Mouse (Mus musculus): ENCODE measurements around the gene Gm48552. TPM values are rescaled to one million over a fixed set of nuclear protein-coding genes. Genes with fewer than 3 reads are reported as not detected.

Gene Gm48552
- total and polyA plus RNA-seq, 2 experiments from 2014 or later: 4.0 to 7.5 TPM

- Histone ChIP-seq H3K27me3 (ENCODE audit: insufficient read depth, low read length) (no peaks in the 10 kb centered on the region), H3K4me1 (ENCODE audit: insufficient read depth, low read length) (peaks cover 31% of the 10 kb centered on the region), H3K9ac (replicated peaks; ENCODE audit: low read length) (no peak overlapping the region), H3K36me3 (ENCODE audit: insufficient read depth, low read length) (no peaks in the 10 kb centered on the region), H3K9me3 (ENCODE audit: low read length) (no peaks in the 10 kb centered on the region), H3K27ac (peak overlapping the region; percentile 71; the same call in 1 of the 2 replicates), H3K4me3 (ENCODE audit: low read length) (no peak overlapping the region), H3K4me2 (ENCODE audit: low read depth, low read length) (no peak overlapping the region)
- 29% methylated on average over 26 of the region's 26 CpGs for WGBS
- DNase-seq (ENCODE audit: low spot score): peak; percentile 58
- TF ChIP-seq CTCF (IDR thresholded peaks at IDR 0.05; ENCODE audit: low read depth): no peak
- no peak for ATAC-seq
Observed at GRCm38 (mm10) chr10:81413310-81414261, 24.8 kb downstream of the Gm48552 start.

- H3K27ac ChIP-seq: peak overlapping the region; percentile 71; the same call in 1 of the 2 replicates
Observed at GRCm38 (mm10) chr10:81414682-81415081, 25.9 kb downstream of the Gm48552 start.

GRCm38 (mm10) chr10:81415146-81415545 lies 26.3 kb downstream of the Gm48552 start:
- Histone ChIP-seq H3K36me3 (ENCODE audit: insufficient read depth, low read length) (no peaks in the 10 kb centered on the region), H3K4me1 (ENCODE audit: insufficient read depth, low read length) (peaks cover 36% of the 10 kb centered on the region), H3K9me3 (ENCODE audit: low read length) (no peaks in the 10 kb centered on the region), H3K4me3 (ENCODE audit: low read length) (no peak overlapping the region), H3K27me3 (ENCODE audit: insufficient read depth, low read length) (no peaks in the 10 kb centered on the region), H3K9ac (replicated peaks; ENCODE audit: low read length) (no peak overlapping the region), H3K4me2 (ENCODE audit: low read depth, low read length) (no peak overlapping the region), H3K27ac (peak overlapping the region; percentile 12; the same call in 1 of the 2 replicates)
- no peak for TF ChIP-seq CTCF (IDR thresholded peaks at IDR 0.05; ENCODE audit: low read depth)
- ATAC-seq: no peak
- DNase-seq (ENCODE audit: low spot score): no peak
- 80% methylated on average over 5 of the region's 5 CpGs for WGBS

More at GRCm38 (mm10) chr10:81414682-81415081, 25.9 kb downstream of the Gm48552 start:
- Histone ChIP-seq H3K4me1 (ENCODE audit: insufficient read depth, low read length) (peaks cover 36% of the 10 kb centered on the region), H3K9ac (replicated peaks; ENCODE audit: low read length) (no peak overlapping the region), H3K36me3 (ENCODE audit: insufficient read depth, low read length) (no peaks in the 10 kb centered on the region), H3K9me3 (ENCODE audit: low read length) (no peaks in the 10 kb centered on the region), H3K4me3 (ENCODE audit: low read length) (no peak overlapping the region), H3K27me3 (ENCODE audit: insufficient read depth, low read length) (no peaks in the 10 kb centered on the region), H3K4me2 (ENCODE audit: low read depth, low read length) (no peak overlapping the region)
- no peak for ATAC-seq
- no peak for TF ChIP-seq CTCF (IDR thresholded peaks at IDR 0.05; ENCODE audit: low read depth)
- DNase-seq (ENCODE audit: low spot score): peak; percentile 54

- no peak overlapping the region for H3K4me3 ChIP-seq (ENCODE audit: low read length)
- ATAC-seq: no peak
- no peak overlapping the region for H3K4me2 ChIP-seq (ENCODE audit: low read depth, low read length)
- WGBS: 63% methylated on average over 17 of the region's 17 CpGs
- no peak for DNase-seq (ENCODE audit: low spot score)
- peaks cover 36% of the 10 kb centered on the region for H3K4me1 ChIP-seq (ENCODE audit: insufficient read depth, low read length)
- no peak for TF ChIP-seq CTCF (IDR thresholded peaks at IDR 0.05; ENCODE audit: low read depth)
- H3K9ac ChIP-seq (replicated peaks; ENCODE audit: low read length): no peak overlapping the region
- no peaks in the 10 kb centered on the region for H3K27me3 ChIP-seq (ENCODE audit: insufficient read depth, low read length)
- no peaks in the 10 kb centered on the region for H3K9me3 ChIP-seq (ENCODE audit: low read length)
- H3K27ac ChIP-seq: peak overlapping the region; percentile 22; the same call in 1 of the 2 replicates
- no peaks in the 10 kb centered on the region for H3K36me3 ChIP-seq (ENCODE audit: insufficient read depth, low read length)
Observed at GRCm38 (mm10) chr10:81415549-81416310, 26.9 kb downstream of the Gm48552 start.

GRCm38 (mm10) chr10:81416581-81417226 lies 27.9 kb downstream of the Gm48552 start:
- Histone ChIP-seq H3K9ac (replicated peaks; ENCODE audit: low read length) (0 out of 2 replicates have a peak overlapping the region, but pooled peaks have one; percentile 28), H3K9me3 (ENCODE audit: low read length) (no peaks in the 10 kb centered on the region), H3K27ac (peak overlapping the region; percentile 77), H3K27me3 (ENCODE audit: insufficient read depth, low read length) (no peaks in the 10 kb centered on the region), H3K4me2 (ENCODE audit: low read depth, low read length) (peak overlapping the region; percentile 42), H3K36me3 (ENCODE audit: insufficient read depth, low read length) (no peaks in the 10 kb centered on the region), H3K4me1 (ENCODE audit: insufficient read depth, low read length) (peaks cover 30% of the 10 kb centered on the region), H3K4me3 (ENCODE audit: low read length) (peak overlapping the region; percentile 13; the same call in 1 of the 2 replicates)
- DNase-seq (ENCODE audit: low spot score): peak; percentile 92
- ATAC-seq: peak; percentile 89
- peak; percentile 79 for TF ChIP-seq CTCF (IDR thresholded peaks at IDR 0.05; ENCODE audit: low read depth)
- WGBS: 3% methylated on average over 18 of the region's 26 CpGs

Measured in hindbrain, postnatal 0 days (tissue).